ENCODE assay signal across 17 mouse cellular contexts in genomic region chr10:20504800-20505199, GRCm38 (mm10).
DNase-seq lines count a peak whose midpoint lies in the region; ATAC-seq and TF ChIP-seq lines count a peak whose summit lies in the region.
"Had no signal": no experiment of that assay in that cellular context is flagged by ENCODE, and none has a peak within 500 bp of the region (broad histone marks: within the 10 kb centered on the region; RNA-seq: fewer than 3 reads in every experiment).

No protein-coding gene starts in this region.

- H3K4me3 ChIP-seq in forebrain, postnatal 0 days (ENCODE audit: low read depth, low read length): no peak overlapping the region
- no peak overlapping the region for H3K4me3 ChIP-seq in forebrain, embryonic 10.5 days
- H3K4me3 ChIP-seq in liver, postnatal 0 days (ENCODE audit: low read depth, low read length): no peak overlapping the region
- H3K4me3 ChIP-seq in liver, embryonic 11.5 days (ENCODE audit: low read depth, low read length): no peak overlapping the region
- H3K4me3 ChIP-seq: hindbrain, embryonic 15.5 days; megakaryocyte, embryonic 14.5 days had no signal

- H3K9ac ChIP-seq in forebrain, postnatal 0 days: no peak overlapping the region
- no peak overlapping the region for H3K9ac ChIP-seq in liver, postnatal 0 days (replicated peaks)
- no peak overlapping the region for H3K9ac ChIP-seq in liver, embryonic 11.5 days (ENCODE audit: low read depth, low read length)
- H3K9ac ChIP-seq: hindbrain, embryonic 15.5 days had no signal

- no peak for TF ChIP-seq EP300 in liver, postnatal 0 days (IDR thresholded peaks at IDR 0.05; ENCODE audit: low read depth)

- H3K4me1 ChIP-seq in forebrain, postnatal 0 days (ENCODE audit: insufficient read depth): no peaks in the 10 kb centered on the region
- no peaks in the 10 kb centered on the region for H3K4me1 ChIP-seq in forebrain, embryonic 10.5 days
- H3K4me1 ChIP-seq in liver, postnatal 0 days (ENCODE audit: insufficient read depth): no peaks in the 10 kb centered on the region
- H3K4me1 ChIP-seq in liver, embryonic 11.5 days (replicated peaks; ENCODE audit: control insufficient read depth, insufficient read depth, low read length): no peaks in the 10 kb centered on the region
- H3K4me1 ChIP-seq: hindbrain, embryonic 15.5 days had no signal

- no peaks in the 10 kb centered on the region for H3K27me3 ChIP-seq in forebrain, postnatal 0 days (ENCODE audit: insufficient read depth, low read length)
- no peaks in the 10 kb centered on the region for H3K27me3 ChIP-seq in forebrain, embryonic 10.5 days (ENCODE audit: poor library complexity, severe bottlenecking)
- H3K27me3 ChIP-seq in liver, postnatal 0 days (ENCODE audit: insufficient read depth, low read length): no peaks in the 10 kb centered on the region
- H3K27me3 ChIP-seq in liver, embryonic 11.5 days (replicated peaks; ENCODE audit: control insufficient read depth, insufficient read depth, low read length): no peaks in the 10 kb centered on the region
- H3K27me3 ChIP-seq: hindbrain, embryonic 15.5 days had no signal

- DNase-seq in forebrain, postnatal 0 days: no peak
- no peak for DNase-seq in forebrain, embryonic 10.5 days (ENCODE audit: extremely low spot score, low spot score)
- DNase-seq in liver, postnatal 0 days: no peak
- DNase-seq in liver, embryonic 11.5 days (ENCODE audit: low spot score): no peak
- peak; percentile 26 for DNase-seq in 416B (ENCODE audit: low read depth)
- peak; percentile 16 for DNase-seq in ZHBTc4 (ENCODE audit: low read depth, low spot score)
- no peak for DNase-seq in cerebellum, adult 11-12 months
- DNase-seq in c-Kit-positive CD71-positive TER-119-positive erythroid progenitor cells, embryonic 14.5 days (ENCODE audit: low spot score): no peak
- DNase-seq: adrenal gland, postnatal 25 days; cerebellum, adult 9-11 months; heart, postnatal 10 days; kidney, adult 18-20 months; kidney, postnatal 25 days; thymus, postnatal 36 days had no signal

- no peaks in the 10 kb centered on the region for H3K36me3 ChIP-seq in forebrain, postnatal 0 days (ENCODE audit: insufficient read depth)
- no peaks in the 10 kb centered on the region for H3K36me3 ChIP-seq in forebrain, embryonic 10.5 days (replicated peaks)
- H3K36me3 ChIP-seq in liver, postnatal 0 days (replicated peaks; ENCODE audit: insufficient read depth, low read length): no peaks in the 10 kb centered on the region
- H3K36me3 ChIP-seq in liver, embryonic 11.5 days (ENCODE audit: control insufficient read depth, insufficient read depth, low read length): no peaks in the 10 kb centered on the region
- H3K36me3 ChIP-seq: G1E; hindbrain, embryonic 15.5 days had no signal

- H3K27ac ChIP-seq in forebrain, postnatal 0 days (ENCODE audit: low read depth, low read length): no peak overlapping the region
- H3K27ac ChIP-seq in forebrain, embryonic 10.5 days: no peak overlapping the region
- H3K27ac ChIP-seq in liver, postnatal 0 days (ENCODE audit: low read depth): no peak overlapping the region
- H3K27ac ChIP-seq in liver, embryonic 11.5 days (ENCODE audit: low read depth, low read length): no peak overlapping the region
- H3K27ac ChIP-seq: hindbrain, embryonic 15.5 days had no signal

- H3K9me3 ChIP-seq in forebrain, postnatal 0 days (ENCODE audit: low read length): no peaks in the 10 kb centered on the region
- H3K9me3 ChIP-seq in forebrain, embryonic 10.5 days: no peaks in the 10 kb centered on the region
- H3K9me3 ChIP-seq in liver, postnatal 0 days (ENCODE audit: low read length): no peaks in the 10 kb centered on the region
- no peaks in the 10 kb centered on the region for H3K9me3 ChIP-seq in liver, embryonic 11.5 days (ENCODE audit: control insufficient read depth, low read length)
- H3K9me3 ChIP-seq: G1E; hindbrain, embryonic 15.5 days; megakaryocyte, embryonic 14.5 days had no signal

- 0 out of 2 replicates have a peak, but pooled peaks have one; percentile 9 for TF ChIP-seq CTCF in forebrain, postnatal 0 days (IDR thresholded peaks at IDR 0.05; ENCODE audit: low read depth)
- peak; percentile 37 for TF ChIP-seq CTCF in liver, postnatal 0 days (IDR thresholded peaks at IDR 0.05; ENCODE audit: low read depth)

- 76% methylated on average over 3 of the region's 3 CpGs for WGBS in forebrain, postnatal 0 days
- WGBS in forebrain, embryonic 10.5 days: 91% methylated on average over 3 of the region's 3 CpGs
- 70% methylated on average over 3 of the region's 3 CpGs for WGBS in liver, postnatal 0 days (ENCODE audit: insufficient replicate concordance)
- WGBS in liver, embryonic 11.5 days: 72% methylated on average over 3 of the region's 3 CpGs

- no peak overlapping the region for H3K4me2 ChIP-seq in forebrain, postnatal 0 days (ENCODE audit: low read depth)
- H3K4me2 ChIP-seq in liver, postnatal 0 days (ENCODE audit: low read depth, low read length): no peak overlapping the region
- H3K4me2 ChIP-seq in liver, embryonic 11.5 days: no peak overlapping the region
- H3K4me2 ChIP-seq: hindbrain, embryonic 15.5 days had no signal

- no peak for ATAC-seq in forebrain, postnatal 0 days
- ATAC-seq in liver, postnatal 0 days: no peak
- ATAC-seq in liver, embryonic 11.5 days (replicated peaks; ENCODE audit: low FRiP score): no peak

Comparison
In these comparisons a context has a peak if more than half of its experiments do, and no peak if none do; other contexts are left out.
1. DNase-seq: peak in 416B (single experiment) and ZHBTc4 (single experiment); none in forebrain, postnatal 0 days (single experiment), forebrain, embryonic 10.5 days (single experiment), liver, postnatal 0 days (single experiment), liver, embryonic 11.5 days (single experiment), cerebellum, adult 11-12 months (single experiment) and c-Kit-positive CD71-positive TER-119-positive erythroid progenitor cells, embryonic 14.5 days (single experiment).